Mouse (Mus musculus) spleen, adult 2 months (tissue): Measurements from ENCODE around the gene Lgalsl. TPM values are rescaled to one million over a fixed set of nuclear protein-coding genes. Genes with fewer than 3 reads are reported as not detected.

Source experiments
- DNase-seq, 2 experiments: peaks; one replicate each; pipeline versions ENCODE4 v3.0.0 to v3.0.0-alpha.2; 2012 to 2021; ENCODE audit warnings: low spot score in 2 of 2, low read depth in 1 of 2
- H3K27ac ChIP-seq: fragments of 200-500 bp; 2 replicates; pipeline ENCODE4 v1.5.1; 2012; ENCODE audit warnings: low read length, inconsistent platforms; ENCODE audit not compliant: insufficient read depth
- H3K27me3 ChIP-seq: fragments of 200-500 bp; 2 replicates; pipeline ENCODE4 v1.6.1; 2012; ENCODE audit warnings: mild to moderate bottlenecking, moderate library complexity, low read length, inconsistent platforms; ENCODE audit not compliant: control insufficient read depth, insufficient read depth
- H3K36me3 ChIP-seq: fragments of 200-500 bp; 2 replicates; pipeline ENCODE4 v1.6.1; 2012; ENCODE audit warnings: mild to moderate bottlenecking, low read length, inconsistent platforms; ENCODE audit not compliant: control insufficient read depth, insufficient read depth
- H3K4me1 ChIP-seq: fragments of 200-500 bp; 2 replicates; pipeline ENCODE4 v1.6.1; 2011; ENCODE audit warnings: inconsistent platforms; ENCODE audit not compliant: control insufficient read depth, insufficient read depth, insufficient read length
- H3K4me3 ChIP-seq: fragments of 200-500 bp; 2 replicates; pipeline ENCODE4 v1.5.1; 2011; ENCODE audit warnings: mild to moderate bottlenecking, inconsistent platforms; ENCODE audit not compliant: insufficient read depth, insufficient read length; ENCODE audit errors: extremely low read depth
- CTCF ChIP-seq: fragments of 200-500 bp; IDR thresholded peaks from 2 replicates; pipeline ENCODE4 v1.5.1; 2011; ENCODE audit warnings: mild to moderate bottlenecking, inconsistent platforms; ENCODE audit not compliant: insufficient read depth, insufficient read length, insufficient replicate concordance; ENCODE audit errors: extremely low read depth
- POLR2A ChIP-seq: fragments of 200-500 bp; IDR thresholded peaks from 2 replicates; pipeline ENCODE4 v1.6.1; 2011; ENCODE audit warnings: low read depth, low read length, inconsistent platforms
- WGBS: fragments of 180-500 bp; shearing (Covaris S2); methylation state at CpG from one replicate; pipeline ENCODE4 v1.1.7; 2018; 5-methylcytosine and 5-hydroxymethylcytosine counted together
- polyA plus RNA-seq: library from polyadenylated mRNA; depleted of rRNA; stranded (reverse); fragments of >200 nt; gene quantifications from 2 replicates; pipeline ENCODE4 v1.2.3, GENCODE M21; 2012; rRNA removed

Lgalsl gene
- polyA plus RNA-seq, result 2.6 and 4.4 TPM in 2 replicates

DNA sequence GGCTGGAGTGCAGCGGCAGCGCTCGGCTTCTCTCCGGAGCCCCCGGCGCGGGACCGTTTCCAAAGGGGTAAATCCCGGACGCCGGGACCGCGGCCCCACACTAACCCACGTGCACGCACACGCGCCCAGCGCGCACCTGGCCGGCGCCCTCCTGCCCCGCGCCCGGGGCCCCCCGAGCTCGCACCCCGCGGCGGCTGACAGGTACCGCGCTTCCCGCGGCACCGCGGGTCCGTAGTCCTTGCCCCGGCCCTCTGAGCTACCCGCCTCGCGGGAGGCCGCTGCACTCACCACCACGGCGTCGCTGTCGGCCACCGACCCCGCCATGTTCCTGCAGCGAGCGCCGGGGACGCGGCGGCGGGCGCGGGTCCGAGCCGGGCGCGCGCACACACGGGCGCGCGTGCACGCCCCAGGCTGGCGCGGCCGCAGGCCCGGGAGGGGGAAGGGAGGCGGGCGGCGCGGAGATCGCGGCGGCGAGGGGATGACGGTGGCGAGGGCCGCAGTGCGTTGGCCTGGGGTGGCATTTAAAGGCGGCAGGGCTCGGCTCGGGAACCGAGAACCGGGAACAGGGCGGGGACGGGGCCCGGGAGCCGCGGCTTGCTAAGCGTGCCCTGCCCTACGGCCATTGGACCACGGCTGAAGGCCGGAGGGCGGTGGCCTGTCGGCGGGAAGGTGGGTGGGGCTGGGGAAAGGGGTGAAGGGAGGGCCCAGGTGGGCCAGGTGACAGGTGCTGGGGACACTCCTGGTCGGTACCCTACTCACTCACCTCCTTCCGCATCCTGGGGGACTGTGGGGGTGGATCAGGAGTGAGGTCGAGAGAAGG is at the start of gene Lgalsl:
Gene Lgalsl (minus strand): TSS at position 371 of the 820 bp plus-strand sequence.
- H3K36me3 ChIP-seq, result no peaks in the 10 kb centered on the region
- WGBS, result 2% methylated on average over 100 of the region's 102 CpGs
- DNase-seq, result peak in 1 of 2 experiments; percentile 36
- H3K27me3 ChIP-seq, result peaks cover 7% of the 10 kb centered on the region
- peak within 1 kb of the TSS; percentile 60 for H3K4me3 ChIP-seq
- TF ChIP-seq POLR2A, result no peak
- TF ChIP-seq CTCF, result no peak
- peak within 1 kb of the TSS; percentile 5; the same call in 1 of the 2 replicates for H3K27ac ChIP-seq
- H3K4me1 ChIP-seq, result no peaks in the 10 kb centered on the region; the same call in 1 of the 2 replicates

DNA sequence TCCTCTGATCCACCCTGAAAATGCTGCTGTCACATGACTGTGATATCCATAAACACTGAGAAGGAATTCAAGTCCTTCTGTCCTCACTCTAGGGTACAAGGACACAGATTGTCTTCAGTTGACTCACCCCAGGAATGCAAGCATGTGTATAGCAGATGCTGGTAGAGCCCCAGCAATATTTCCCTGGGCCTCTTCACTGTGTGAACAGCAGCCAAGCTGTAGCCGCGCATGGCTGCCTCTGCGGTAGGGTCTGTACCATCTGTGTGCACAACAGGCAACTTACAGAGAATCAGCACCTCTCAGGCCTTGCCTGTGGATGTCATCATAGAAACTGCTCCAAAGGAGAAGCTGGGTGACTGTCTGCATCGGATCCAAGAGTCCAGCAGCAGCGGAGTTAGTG is 47.8 kb upstream of the Lgalsl start:
- H3K36me3 ChIP-seq, result no peaks in the 10 kb centered on the region
- no peak overlapping the region for H3K27ac ChIP-seq
- no peak for DNase-seq
- H3K4me3 ChIP-seq, result no peak overlapping the region
- no peak for TF ChIP-seq CTCF
- no peak for TF ChIP-seq POLR2A
- no peaks in the 10 kb centered on the region for H3K4me1 ChIP-seq
- 90% methylated on average over 5 of the region's 5 CpGs for WGBS
- no peaks in the 10 kb centered on the region for H3K27me3 ChIP-seq

DNA sequence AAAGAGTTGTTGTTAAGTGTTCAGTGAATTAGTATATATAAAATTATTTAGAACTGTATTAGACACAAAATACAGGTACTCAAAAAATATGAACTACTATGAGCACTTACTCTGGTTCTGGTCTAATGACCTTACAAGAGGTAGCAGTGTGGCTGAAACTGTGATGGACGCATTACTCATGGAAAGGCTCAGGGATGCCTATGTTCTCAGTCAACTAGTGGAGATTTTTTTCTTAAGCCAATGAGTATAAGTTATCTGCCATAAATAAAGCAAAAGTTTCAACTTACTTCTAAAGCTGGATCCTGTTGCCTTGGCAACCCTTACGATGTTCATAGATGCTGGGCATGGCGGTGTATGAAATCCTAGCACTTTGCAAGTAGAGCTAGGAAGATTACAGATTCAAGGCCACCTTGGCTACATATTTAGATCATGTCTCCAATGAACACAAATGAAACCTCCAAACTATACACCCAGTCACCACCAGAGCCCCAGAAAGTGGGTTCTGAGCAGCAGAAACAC is 46.8 kb upstream of the Lgalsl start:
- Histone ChIP-seq H3K4me3 (no peak overlapping the region), H3K27me3 (no peaks in the 10 kb centered on the region), H3K36me3 (no peaks in the 10 kb centered on the region), H3K4me1 (no peaks in the 10 kb centered on the region), H3K27ac (no peak overlapping the region)
- 93% methylated on average over 3 of the region's 3 CpGs for WGBS
- no peak for TF ChIP-seq CTCF
- DNase-seq, result no peak

DNA sequence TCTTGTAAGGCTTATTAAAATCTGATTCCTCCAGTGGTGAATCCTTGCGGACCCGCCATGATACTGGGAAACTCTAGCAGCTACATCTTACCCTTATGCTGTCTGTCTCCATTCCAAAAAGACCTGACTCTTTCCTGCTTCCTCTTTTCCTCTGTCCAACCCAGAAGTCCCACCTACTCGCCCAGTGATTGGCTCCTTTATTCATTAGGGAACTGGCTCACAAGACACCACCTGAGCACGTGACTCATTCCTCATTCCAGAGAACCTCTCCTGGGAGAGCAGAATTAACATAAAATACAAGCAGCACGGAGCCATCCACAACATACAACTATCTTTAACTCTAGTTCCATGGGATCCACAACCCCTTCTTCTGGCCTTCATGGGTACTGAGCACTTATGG is 42.5 kb upstream of the Lgalsl start:
- Histone ChIP-seq H3K4me3 (no peak overlapping the region), H3K36me3 (no peaks in the 10 kb centered on the region), H3K27ac (no peak overlapping the region), H3K27me3 (no peaks in the 10 kb centered on the region), H3K4me1 (no peaks in the 10 kb centered on the region)
- no peak for DNase-seq
- 88% methylated on average over 5 of the region's 5 CpGs for WGBS
- TF ChIP-seq POLR2A, result no peak
- no peak for TF ChIP-seq CTCF

DNA sequence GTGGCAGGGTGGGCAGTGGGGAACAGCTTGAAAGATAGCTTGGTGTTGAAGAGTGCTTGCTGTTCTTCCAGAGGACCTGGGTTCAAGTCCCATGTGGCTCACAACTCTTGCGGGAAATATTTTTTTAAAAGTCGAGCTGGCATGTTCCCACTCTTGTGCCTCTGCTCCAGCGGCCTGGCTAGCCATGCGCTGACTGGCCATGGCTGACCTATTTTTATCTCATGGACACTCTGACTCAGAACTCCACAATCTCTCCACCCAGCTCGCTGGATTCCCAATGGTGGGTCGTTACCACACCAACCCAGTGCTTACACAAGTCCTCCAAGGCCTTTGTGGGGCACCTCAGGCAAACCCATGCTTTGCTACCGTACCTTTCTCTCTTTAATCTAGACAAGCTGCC is 42.1 kb upstream of the Lgalsl start:
- TF ChIP-seq POLR2A (no peak), CTCF (no peak)
- DNase-seq, result no peak
- Histone ChIP-seq H3K36me3 (no peaks in the 10 kb centered on the region), H3K4me3 (no peak overlapping the region), H3K4me1 (no peaks in the 10 kb centered on the region), H3K27ac (no peak overlapping the region), H3K27me3 (no peaks in the 10 kb centered on the region)
- 88% methylated on average over 7 of the region's 7 CpGs for WGBS

DNA sequence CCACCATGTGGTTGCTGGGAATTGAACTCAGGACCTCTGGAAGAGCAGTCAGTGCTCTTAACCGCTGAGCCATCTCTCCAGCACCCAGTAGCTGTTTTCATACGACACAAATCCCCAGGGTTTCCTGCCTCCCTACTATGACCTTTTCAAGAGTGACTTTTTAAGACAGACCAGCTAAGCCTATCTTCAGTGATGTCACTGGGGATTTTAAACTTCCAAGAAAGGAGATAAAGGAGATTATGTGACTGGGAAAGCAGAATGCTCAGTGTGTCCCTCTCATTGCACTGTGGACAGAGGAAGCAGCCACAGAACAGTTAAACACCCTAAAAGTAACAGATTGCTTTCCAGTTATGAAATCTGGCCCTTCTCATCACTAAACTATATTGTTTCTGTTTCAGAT is 41.6 kb upstream of the Lgalsl start:
- WGBS, result 81% methylated on average over 2 of the region's 2 CpGs
- no peaks in the 10 kb centered on the region for H3K27me3 ChIP-seq
- H3K36me3 ChIP-seq, result no peaks in the 10 kb centered on the region
- no peak for DNase-seq
- H3K4me1 ChIP-seq, result no peaks in the 10 kb centered on the region
- no peak overlapping the region for H3K27ac ChIP-seq
- no peak overlapping the region for H3K4me3 ChIP-seq
- TF ChIP-seq POLR2A, result no peak
- TF ChIP-seq CTCF, result no peak

DNA sequence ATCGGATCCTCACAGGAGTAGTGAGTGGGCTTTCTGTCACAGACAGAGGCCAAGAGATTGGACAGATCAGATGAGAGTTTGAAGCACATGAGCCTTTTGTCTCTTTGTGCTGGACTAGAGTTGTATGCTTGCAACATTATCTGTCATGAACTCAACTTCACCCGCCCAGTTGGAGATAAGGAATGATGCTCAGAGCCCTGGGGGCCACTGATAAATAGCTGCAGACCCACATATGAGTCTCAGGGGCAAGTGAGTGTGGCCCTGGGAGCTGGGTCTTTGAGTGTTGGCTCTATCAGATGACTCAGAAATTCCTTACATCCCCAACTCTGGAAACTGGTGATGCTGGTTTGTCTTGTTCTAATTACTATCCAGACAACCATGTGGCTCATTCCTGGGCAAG is 39.1 kb upstream of the Lgalsl start:
- no peak overlapping the region for H3K27ac ChIP-seq
- H3K4me1 ChIP-seq, result no peaks in the 10 kb centered on the region
- no peak for DNase-seq
- H3K27me3 ChIP-seq, result no peaks in the 10 kb centered on the region
- H3K36me3 ChIP-seq, result no peaks in the 10 kb centered on the region
- TF ChIP-seq POLR2A, result no peak
- no peak for TF ChIP-seq CTCF
- WGBS, result 79% methylated on average over 2 of the region's 2 CpGs
- H3K4me3 ChIP-seq, result no peak overlapping the region
